Mouse (Mus musculus) left cerebral cortex, adult 11 months (tissue): ENCODE results near the gene Gm20388.

Source experiments
- DNase-seq: peaks from one replicate; pipeline ENCODE4 v3.0.0; 2022; ENCODE audit warnings: low spot score

The Gm20388 gene

DNA sequence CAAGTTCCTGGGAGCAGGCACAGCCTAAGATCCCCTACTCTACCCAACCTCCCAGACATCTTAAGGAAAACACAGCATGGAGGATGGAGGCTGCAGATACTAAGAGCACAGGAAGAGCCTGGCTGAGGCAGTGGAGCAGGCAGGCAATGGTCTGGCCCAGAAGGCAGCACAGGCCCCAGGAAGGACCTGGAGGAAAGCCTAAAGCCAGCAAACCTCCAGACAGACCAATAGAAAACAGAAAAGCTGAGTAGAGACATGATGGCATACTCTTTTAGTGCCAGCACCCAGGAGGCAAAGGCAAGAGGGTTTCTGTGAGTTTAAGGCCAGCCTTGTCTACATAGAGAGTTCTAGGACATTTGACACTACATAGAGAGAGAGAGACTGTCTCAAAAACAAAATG, 1702.8 kb downstream of the Gm20388 start:
- no peak for DNase-seq

DNA sequence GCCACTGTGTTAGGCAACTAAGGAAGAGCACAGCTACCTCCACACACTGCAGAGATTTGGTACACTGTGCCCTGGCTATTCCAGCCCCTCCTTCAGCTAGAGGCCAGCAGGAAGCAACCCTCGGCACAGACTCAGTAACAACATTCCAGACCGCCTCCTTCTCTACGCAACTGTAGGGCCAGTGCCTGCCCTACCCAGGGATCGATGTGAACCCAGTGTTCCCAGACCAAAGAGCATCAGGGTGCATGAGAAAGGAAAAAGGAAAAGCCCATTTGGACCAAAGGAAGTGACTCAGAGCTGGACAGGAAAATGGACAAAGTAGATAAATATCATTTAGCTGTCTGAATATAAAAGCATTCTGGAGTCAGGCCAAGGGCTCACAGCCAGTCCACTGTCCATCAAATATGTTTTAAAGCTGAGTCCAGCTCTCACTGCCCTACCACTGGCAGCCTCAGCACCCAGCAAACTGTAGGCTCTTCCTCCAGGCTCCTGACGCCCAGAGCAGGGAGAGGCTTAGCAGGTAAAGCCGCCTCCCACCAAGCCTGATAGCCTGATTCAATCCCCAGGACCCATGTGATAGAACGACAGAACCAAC, 1708.9 kb downstream of the Gm20388 start:
- DNase-seq = no peak

DNA sequence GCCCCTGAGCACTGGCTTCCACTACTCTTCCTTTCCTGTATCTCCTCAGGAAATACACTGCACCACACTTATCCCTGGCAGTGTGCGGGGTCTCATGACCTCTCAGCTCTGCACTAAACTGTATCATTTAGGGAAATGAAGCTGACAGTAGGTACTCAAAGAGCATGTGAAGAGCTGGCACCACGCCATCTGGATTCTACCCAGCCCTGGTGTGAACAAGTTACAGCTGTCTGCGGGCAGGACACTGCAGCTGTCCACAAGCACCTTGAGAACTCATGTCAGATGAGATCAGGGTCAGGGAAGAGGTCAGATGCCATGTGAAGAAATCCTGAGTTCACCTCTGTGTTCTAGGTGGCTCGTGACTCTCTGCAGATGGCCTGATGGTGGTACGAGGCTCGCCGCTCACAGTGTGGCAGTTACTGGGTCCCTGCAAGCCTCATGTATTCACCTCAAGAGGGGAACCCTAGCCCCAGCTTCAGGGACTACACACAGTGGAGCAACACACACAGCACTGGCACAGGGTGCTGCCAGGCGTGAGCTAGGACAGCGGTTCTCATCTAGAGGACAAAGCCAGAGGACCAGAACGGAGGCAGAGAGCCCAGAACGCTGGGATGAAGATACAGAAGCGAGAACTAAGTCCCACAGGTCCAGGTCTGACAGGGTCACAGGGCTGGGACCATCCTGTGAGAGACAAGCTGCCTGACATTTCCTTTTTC, 1710.3 kb downstream of the Gm20388 start:
- DNase-seq = no peak

DNA sequence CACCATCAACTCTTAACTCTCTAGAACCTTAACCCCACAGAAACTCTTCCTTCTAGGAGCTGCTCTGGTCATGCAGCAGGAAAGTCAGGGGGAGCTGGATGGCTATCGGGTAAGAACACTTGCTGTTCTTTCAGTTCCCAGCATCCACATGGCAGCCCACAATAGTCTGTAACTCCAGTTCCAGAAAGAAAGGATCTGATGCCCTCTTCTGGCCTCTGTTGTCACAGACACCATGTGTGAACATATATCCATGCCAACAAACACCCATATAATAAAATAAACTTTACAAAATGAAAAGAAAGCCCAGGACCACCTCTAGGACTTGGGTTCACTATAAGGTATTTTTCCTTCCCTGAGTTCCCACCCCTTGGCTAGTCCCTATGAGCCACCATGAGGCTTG, 1711.2 kb downstream of the Gm20388 start:
- DNase-seq = no peak

GRCm38 (mm10) chr8:121623043-121623442, 1712.4 kb downstream of the Gm20388 start:
- DNase-seq = no peak

GRCm38 (mm10) chr8:121628681-121629080, 1718.0 kb downstream of the Gm20388 start:
- DNase-seq = no peak

GRCm38 (mm10) chr8:121631645-121632071, 1721.0 kb downstream of the Gm20388 start:
- no peak for DNase-seq

DNA sequence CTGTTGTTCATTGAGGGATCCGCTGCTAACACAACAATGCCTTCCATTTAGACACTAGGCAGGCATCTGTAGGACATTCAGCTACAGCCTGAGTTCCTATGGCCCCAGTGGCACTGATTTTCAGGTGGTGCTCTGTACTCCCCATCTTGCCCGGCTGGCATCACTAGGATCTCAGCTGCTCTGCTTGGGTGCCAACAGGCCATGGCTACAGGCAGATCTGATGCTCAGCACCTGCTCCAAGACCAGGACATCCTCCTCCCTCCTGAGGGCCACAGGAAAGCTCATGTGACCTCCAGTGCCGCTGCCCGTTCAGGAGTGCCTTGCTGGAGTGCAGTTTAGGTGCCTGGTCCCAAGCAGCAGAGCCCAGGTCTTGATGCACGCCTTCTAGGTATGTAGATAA, 1721.8 kb downstream of the Gm20388 start:
- DNase-seq = no peak

- no peak for DNase-seq
Measured at GRCm38 (mm10) chr8:121635534-121635933, 1724.9 kb downstream of the Gm20388 start.

GRCm38 (mm10) chr8:121636180-121636579, 1725.5 kb downstream of the Gm20388 start:
- DNase-seq = no peak

DNA sequence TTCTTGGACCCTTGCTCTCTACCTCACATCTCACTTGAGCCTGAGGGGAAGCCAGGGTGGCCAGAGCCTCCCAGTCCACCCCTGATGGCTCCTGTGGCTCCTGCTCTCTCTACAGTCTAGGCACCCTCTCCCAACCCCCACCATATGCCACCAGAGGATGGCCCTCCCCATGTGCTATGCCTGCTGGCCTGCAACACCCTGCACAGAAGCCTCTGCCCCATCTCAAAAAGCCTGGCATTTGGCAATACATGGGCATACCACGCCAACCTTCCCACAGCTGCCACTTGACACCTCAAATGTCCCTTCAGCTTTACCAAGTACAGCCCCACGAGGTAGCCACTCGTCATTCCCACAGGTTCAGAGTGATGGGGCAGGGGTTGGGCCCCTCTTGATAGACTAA, 1732.2 kb downstream of the Gm20388 start:
- DNase-seq = no peak

DNA sequence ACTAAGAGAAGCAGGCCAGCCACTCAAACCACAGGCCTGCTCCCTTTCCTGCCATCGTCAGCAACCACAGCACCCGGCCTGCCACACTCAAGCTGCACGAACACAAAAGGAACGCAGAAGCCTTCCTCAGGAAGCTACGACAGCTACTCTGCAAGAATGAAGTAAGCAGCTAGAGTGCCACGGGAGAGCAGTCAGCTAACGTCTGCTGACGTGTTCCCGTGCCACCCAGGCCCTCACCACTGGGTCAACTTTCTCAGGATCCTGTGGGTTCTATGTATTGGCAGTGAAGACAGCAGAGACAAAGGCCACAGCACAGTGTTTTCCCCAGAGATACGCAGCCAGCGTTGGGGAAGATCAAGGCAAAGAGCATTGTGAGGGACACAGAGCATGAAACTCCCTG, 1732.7 kb downstream of the Gm20388 start:
- no peak for DNase-seq

DNA sequence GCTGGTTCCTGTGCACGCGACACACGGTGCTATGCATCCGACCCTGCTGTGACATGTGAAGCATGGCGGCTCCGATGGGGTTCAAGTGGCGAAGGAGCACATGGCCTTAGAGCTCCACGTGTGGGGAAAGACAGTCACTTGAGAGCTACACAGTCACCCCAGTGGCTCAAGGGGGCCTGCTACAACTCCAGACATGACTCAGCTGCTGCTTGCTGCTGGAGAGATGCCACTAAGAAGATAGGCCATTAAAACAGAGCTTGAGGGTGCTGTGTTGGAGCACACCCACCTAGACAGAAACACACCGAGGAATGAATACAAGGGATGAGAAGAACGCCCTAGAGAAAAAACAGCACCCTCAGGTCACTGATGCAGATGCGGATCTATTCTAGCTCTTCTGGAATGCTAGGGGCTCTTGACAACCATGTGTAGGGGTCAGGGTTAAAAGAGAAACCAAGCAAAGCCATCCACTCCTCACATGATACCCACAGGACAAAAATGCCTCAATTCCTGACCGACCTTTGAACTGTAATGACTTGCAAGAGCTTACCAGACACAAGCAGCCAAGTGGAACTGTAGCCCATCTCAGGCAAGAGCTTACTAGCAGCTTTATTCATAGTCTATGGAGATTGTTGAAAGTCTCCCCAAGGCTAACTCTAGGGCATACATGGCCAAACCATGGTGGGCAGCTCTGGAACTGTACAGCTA, 1737.0 kb downstream of the Gm20388 start:
- no peak for DNase-seq

DNA sequence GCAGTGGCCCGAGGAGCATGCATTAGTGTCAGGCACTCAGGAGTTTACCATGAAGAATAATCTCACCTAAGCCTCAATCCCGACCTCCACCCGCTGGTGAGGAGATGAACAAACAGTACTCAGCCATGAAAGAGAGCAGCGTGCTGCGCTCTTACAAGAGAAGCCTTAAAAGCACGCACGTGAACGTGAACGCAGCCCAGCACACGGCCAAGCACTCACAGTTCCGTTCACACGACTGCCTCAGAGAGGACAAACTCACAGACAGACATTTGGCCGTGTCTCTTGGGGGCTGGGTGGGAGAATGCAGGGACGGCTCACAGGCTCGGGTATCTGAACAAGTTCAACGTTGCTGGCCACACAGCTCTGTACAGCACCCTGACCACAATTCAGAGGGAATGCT, 1737.8 kb downstream of the Gm20388 start:
- no peak for DNase-seq

DNA sequence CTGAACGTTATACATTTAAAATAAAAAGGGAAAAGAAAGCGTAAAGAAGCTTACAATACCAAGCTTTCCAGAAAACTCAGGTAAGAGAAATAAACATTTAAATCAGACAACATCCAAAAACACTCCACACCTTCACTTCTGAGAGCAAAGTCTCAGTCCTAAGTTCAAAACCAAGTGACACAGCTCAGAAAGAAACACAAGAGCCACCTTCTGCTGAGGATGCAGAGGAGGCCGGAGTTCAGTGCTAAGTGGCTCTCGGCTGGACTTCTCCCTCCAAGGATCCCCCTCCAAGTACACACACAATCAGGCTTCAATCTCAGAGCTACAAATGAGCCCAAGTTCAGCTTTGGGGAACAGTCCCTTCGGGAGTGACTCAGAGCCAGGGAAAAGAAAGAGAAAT, 1738.8 kb downstream of the Gm20388 start:
- DNase-seq = no peak

DNA sequence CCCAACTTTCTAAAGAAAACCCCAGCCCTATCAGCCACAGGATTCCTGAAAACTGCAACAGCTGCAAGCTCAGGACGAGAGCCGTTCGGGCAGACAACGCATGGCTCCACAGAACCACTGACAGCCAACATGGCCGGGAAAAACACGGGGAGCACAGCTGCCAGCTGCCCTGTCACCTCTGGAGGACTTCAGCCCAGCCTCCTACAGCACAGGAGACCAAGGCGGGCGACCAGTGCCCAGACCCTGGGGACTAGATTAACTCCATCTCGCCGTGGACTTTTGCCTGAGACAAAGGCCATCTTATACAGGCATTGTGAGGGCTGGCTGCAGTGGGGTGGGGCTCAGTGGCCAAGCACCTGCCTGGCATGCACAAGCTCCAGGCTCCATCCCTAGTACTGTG, 1739.3 kb downstream of the Gm20388 start:
- no peak for DNase-seq

DNA sequence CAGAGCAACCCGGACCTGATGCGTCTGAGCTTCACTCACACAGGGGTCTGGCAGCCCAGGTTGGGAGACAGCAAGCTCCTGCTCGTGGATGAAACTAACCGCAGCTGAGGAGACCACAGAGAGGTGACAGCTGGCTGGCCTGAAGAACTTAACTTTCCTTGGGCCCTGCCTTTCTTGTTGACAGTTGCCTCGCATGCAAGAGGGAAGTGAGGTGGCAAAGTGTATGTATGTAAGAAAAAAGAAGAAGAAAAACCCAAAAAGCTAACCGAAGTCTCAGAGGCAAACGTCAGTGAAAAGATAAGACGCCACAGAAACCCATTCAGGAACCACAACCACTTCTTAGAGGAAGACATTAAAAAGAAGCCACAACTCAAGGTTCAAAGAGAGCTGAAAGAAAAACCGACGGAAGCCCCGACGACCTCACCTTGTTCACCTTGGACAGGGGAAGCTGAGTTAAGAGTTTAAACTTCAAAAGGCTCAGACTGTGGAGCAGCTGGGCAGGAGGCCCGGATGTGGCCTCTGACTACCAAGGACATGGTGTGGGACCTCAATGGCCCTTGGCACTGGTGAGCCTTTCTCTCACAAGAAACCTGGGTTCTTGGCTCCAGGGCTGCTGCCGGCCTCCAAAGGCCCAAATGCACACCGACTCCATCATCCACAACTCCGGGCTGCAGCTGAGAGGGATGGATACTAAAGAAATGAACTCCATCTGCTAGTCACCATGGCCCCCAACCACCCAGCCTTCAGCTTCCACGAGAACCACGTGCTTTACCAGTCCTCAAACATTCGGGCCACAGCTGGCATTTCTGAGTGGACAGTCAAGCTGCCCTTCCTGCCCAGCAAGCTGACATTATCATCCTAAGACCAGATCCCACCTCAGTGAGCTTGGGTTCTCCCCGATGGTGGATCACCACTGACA, 1740.0 kb downstream of the Gm20388 start:
- no peak for DNase-seq

GRCm38 (mm10) chr8:121651308-121651873, 1740.8 kb downstream of the Gm20388 start:
- no peak for DNase-seq

GRCm38 (mm10) chr8:121651874-121652361, 1741.3 kb downstream of the Gm20388 start:
- no peak for DNase-seq

DNA sequence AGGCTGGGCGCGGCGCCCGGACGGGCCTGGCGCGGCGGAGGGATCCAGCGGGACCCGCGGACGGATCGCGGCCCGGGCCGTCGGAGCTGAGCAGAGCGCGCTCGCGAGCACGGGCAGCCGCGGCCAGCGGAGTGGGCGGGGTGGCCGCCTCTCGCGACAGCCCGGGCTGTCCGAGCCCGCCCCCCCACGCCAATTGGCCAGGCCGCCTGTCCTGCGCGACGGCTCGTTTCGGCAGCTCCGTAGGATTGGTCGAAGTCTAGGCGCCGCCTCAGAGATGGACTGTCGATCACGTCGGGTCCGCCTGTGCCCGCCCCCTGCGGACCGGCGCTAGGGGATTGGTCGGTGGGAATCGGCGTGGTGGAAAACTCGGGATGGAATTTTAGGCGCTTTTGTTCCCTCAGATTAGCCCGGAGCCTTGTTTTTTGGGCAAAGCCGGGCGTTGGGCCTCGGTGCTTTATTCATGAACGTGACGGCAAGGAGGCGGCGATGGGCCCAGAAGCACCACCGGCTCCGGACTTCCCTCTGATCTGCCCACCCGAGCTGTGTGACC, 1742.2 kb downstream of the Gm20388 start, which contains the start of gene Zcchc14:
Gene Zcchc14, minus strand, starts transcription at position 128 of the 550 bp plus-strand sequence.
- DNase-seq = peak; percentile 97

DNA sequence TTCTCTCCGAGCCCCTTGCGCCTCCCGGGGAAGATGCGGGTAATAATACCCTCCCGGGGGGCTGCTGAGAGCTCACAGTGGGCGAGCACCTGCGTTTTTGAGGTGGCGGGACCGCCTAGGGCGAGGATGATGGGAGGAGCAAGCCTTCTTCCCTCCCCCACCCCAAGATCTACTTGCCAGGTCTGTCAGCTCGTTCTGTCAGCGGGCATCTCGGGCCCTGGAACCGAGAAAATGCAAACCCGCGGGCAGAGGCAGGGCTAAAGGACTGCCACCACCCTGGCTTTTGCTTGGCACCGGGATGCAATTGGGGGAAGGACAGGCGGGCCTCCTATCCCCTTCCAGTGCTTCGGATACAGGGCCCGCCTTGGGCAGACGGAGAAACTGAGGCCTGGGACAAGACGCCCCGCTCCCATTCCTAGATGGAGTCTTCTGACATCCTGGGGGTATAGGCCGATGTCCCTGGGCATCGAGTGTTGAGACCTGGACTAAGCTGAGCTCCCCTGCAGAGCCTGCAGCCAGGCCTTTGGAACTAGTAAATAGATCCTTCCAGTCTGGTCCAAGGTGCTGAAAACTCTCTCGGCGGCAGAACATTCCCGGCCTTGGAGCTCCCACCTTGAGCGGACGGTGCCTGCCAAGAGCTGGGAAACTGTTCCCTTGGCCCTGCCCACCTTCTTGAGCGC, 1742.8 kb downstream of the Gm20388 start:
- DNase-seq = peak; percentile 57
